Mouse (Mus musculus) erythroblast, embryonic 14.5 days (primary cell): ENCODE results near the gene Gas2.

Experiments
- GATA1 ChIP-seq: IDR thresholded peaks from 2 replicates; pipeline ENCODE4 v1.6.1; 2012; ENCODE audit warnings: low read length, inconsistent platforms, mixed read lengths
- TAL1 ChIP-seq: IDR thresholded peaks from 3 replicates; pipeline ENCODE4 v1.6.1; 2012; ENCODE audit warnings: low read length, inconsistent platforms, mixed read lengths

- no peak for TF ChIP-seq GATA1
- no peak for TF ChIP-seq TAL1
These were observed 3.5 kb downstream of the Gas2 start for GRCm38 (mm10) chr7:51865336-51865735.
